Mouse (Mus musculus): ENCODE results near the gene Atp8b2. TPM values are rescaled to one million over a fixed set of nuclear protein-coding genes. Genes with fewer than 3 reads are reported as not detected.
A peak's percentile ranks its signal among the peaks of the same experiment; 100 is the strongest.

Gene Atp8b2
- polyA plus RNA-seq, 1 experiment from 2014 or later = 12.9 TPM

GRCm38 (mm10) chr3:89962059-89962750 is 1.1 kb downstream of the Atp8b2 start:
- 9% methylated on average over 14 of the region's 14 CpGs for WGBS
- H3K9me3 ChIP-seq (ENCODE audit: control insufficient read depth, low read length) = no peaks in the 10 kb centered on the region
- peak overlapping the region; percentile 93 for H3K9ac ChIP-seq
- DNase-seq (ENCODE audit: low spot score) = no peak
- H3K27ac ChIP-seq = peak overlapping the region; percentile 90
- no peak for ATAC-seq (ENCODE audit: low FRiP score)
- H3K36me3 ChIP-seq (replicated peaks; ENCODE audit: control insufficient read depth, insufficient read depth) = peaks cover 16% of the 10 kb centered on the region
- peak overlapping the region; percentile 92 for H3K4me3 ChIP-seq (replicated peaks; ENCODE audit: low read length)
- H3K4me2 ChIP-seq (replicated peaks) = peak overlapping the region; percentile 95
- peaks cover 42% of the 10 kb centered on the region for H3K4me1 ChIP-seq (replicated peaks; ENCODE audit: control insufficient read depth, insufficient read depth, low read length)
- H3K27me3 ChIP-seq (ENCODE audit: control insufficient read depth, insufficient read depth, low read length) = no peaks in the 10 kb centered on the region

DNA sequence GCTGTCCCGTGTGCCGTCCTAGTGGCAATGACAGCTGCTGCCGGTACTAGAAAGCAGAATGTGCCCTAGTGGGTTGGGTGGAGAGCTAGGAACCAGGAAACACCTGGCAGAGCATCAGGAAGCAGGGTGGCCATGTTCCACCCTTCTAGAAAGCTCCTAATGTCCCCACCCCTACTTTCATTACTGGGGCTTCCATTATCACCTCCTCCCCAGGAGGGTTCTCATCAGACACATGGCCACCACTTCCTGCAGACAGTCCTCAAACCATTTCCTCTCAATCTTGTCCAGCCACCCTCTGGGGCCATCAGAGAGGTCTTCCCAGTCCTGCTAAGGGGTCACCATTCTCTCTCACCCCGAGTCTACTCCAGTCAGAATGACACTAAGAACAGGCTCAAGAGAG is 1.9 kb downstream of the Atp8b2 start:
- 46% methylated on average over 4 of the region's 4 CpGs for WGBS
- Histone ChIP-seq H3K9me3 (ENCODE audit: control insufficient read depth, low read length) (no peaks in the 10 kb centered on the region), H3K36me3 (replicated peaks; ENCODE audit: control insufficient read depth, insufficient read depth) (peaks cover 24% of the 10 kb centered on the region), H3K27ac (no peak overlapping the region), H3K4me3 (replicated peaks; ENCODE audit: low read length) (peak overlapping the region; percentile 92), H3K27me3 (ENCODE audit: control insufficient read depth, insufficient read depth, low read length) (no peaks in the 10 kb centered on the region), H3K9ac (peak overlapping the region; percentile 93), H3K4me1 (replicated peaks; ENCODE audit: control insufficient read depth, insufficient read depth, low read length) (peaks cover 42% of the 10 kb centered on the region), H3K4me2 (replicated peaks) (peak overlapping the region; percentile 95)
- DNase-seq (ENCODE audit: low spot score) (no peak), ATAC-seq (ENCODE audit: low FRiP score) (no peak)

GRCm38 (mm10) chr3:89960469-89960868 is 2.8 kb downstream of the Atp8b2 start:
- Histone ChIP-seq H3K9me3 (ENCODE audit: control insufficient read depth, low read length) (no peaks in the 10 kb centered on the region), H3K36me3 (replicated peaks; ENCODE audit: control insufficient read depth, insufficient read depth) (peaks cover 34% of the 10 kb centered on the region), H3K4me2 (replicated peaks) (peak overlapping the region; percentile 95), H3K27ac (peak overlapping the region; percentile 70), H3K4me3 (replicated peaks; ENCODE audit: low read length) (peak overlapping the region; percentile 92), H3K9ac (peak overlapping the region; percentile 93), H3K27me3 (ENCODE audit: control insufficient read depth, insufficient read depth, low read length) (no peaks in the 10 kb centered on the region), H3K4me1 (replicated peaks; ENCODE audit: control insufficient read depth, insufficient read depth, low read length) (peaks cover 42% of the 10 kb centered on the region)
- under 1% methylated on average over 30 of the region's 30 CpGs for WGBS
- peak; percentile 89 for ATAC-seq (ENCODE audit: low FRiP score)
- peak; percentile 89 for DNase-seq (ENCODE audit: low spot score)

DNA sequence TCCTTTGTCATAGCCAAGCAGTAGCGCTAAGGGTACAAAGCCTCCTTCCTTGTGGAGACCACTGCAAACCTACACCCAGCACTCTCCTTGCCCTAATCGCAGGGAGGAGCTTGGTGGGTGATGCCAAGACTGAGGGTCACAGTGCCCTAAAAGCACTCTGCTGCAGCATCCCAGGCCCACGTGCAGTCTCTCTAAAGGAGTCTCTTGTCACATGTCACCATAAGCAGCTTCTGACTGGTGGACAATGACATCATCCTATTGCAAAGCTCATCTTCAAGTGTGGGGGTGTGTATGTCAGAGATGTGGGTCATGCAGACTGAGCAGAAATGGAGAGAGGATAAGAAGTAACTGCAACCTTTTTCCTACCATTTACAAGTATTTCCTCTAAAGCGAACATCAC is 3.9 kb downstream of the Atp8b2 start:
- 69% methylated on average over 4 of the region's 4 CpGs for WGBS

DNA sequence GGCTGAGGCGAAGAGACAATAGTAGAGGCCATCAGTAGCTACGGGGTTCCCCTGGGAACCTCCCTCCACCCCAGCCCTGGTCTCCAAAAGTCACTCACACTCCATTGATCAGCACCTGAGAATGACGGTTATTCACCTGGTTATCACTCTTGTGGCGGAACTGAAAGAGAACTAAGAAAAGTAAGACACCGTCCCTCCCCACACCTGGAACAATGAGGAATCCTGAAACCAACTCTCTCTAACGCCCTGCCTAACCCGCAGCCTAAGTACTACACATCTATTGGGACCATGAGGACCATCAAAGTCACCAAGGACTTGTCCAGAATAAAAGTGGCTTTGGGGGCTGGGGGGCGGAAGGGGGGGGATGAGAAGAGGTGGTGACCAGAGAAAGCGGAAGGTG is 5.4 kb downstream of the Atp8b2 start:
- 98% methylated on average over 9 of the region's 9 CpGs for WGBS
- no peak for ATAC-seq (ENCODE audit: low FRiP score)
- H3K4me3 ChIP-seq (replicated peaks; ENCODE audit: low read length) = no peak overlapping the region

More for the DNA sequence above, 3.9 kb downstream of the Atp8b2 start:
- Histone ChIP-seq H3K4me2 (replicated peaks) (peak overlapping the region; percentile 95), H3K4me3 (replicated peaks; ENCODE audit: low read length) (peak overlapping the region; percentile 92), H3K9me3 (ENCODE audit: control insufficient read depth, low read length) (no peaks in the 10 kb centered on the region), H3K27ac (no peak overlapping the region), H3K4me1 (replicated peaks; ENCODE audit: control insufficient read depth, insufficient read depth, low read length) (peaks cover 34% of the 10 kb centered on the region), H3K9ac (peak overlapping the region; percentile 93), H3K27me3 (ENCODE audit: control insufficient read depth, insufficient read depth, low read length) (no peaks in the 10 kb centered on the region), H3K36me3 (replicated peaks; ENCODE audit: control insufficient read depth, insufficient read depth) (peaks cover 43% of the 10 kb centered on the region)
- peak; percentile 36 for DNase-seq (ENCODE audit: low spot score)
- ATAC-seq (ENCODE audit: low FRiP score) = no peak

DNA sequence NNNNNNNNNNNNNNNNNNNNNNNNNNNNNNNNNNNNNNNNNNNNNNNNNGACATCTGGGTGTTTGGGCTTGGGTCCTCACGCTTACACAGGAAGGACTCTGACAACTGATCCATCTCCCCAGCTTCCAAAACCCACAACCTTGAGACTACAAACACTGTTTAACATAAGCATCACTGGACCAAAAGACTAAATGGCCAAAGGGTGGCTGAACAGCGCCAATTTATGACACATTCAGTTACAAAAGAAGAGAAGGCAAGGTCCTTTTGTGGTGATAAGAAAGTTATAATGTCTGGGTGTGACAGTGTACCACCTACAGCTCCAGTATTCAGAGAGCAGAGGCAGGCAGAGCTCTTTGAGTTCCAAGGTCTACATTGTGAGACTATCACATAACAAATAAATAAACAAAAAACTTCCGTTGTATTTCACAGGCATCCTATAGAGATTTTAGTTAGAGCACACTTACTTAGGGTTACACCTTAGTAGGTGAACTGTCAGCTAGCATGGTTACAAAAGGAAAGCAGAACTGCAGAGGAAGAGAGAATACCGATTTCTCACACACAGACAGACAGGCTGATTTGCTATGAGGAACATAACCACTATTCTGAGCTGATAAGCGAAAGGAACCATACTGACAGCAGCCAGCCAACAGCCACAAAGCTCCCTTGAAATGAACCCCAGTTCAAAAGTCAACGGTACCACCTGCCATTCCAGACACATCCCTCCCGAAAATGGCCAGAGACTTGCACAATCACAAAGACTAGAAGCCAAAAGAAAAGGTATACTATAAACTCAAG is 6.9 kb downstream of the Atp8b2 start:
- peaks cover 73% of the 10 kb centered on the region for H3K36me3 ChIP-seq (replicated peaks; ENCODE audit: control insufficient read depth, insufficient read depth)
- no peaks in the 10 kb centered on the region for H3K9me3 ChIP-seq (ENCODE audit: control insufficient read depth, low read length)
- no peak overlapping the region for H3K4me3 ChIP-seq (replicated peaks; ENCODE audit: low read length)
- H3K4me2 ChIP-seq (replicated peaks) = no peak overlapping the region
- DNase-seq (ENCODE audit: low spot score) (no peak), ATAC-seq (ENCODE audit: low FRiP score) (no peak)
- no peak overlapping the region for H3K9ac ChIP-seq
- H3K4me1 ChIP-seq (replicated peaks; ENCODE audit: control insufficient read depth, insufficient read depth, low read length) = peaks cover 22% of the 10 kb centered on the region
- H3K27ac ChIP-seq = no peak overlapping the region
- H3K27me3 ChIP-seq (ENCODE audit: control insufficient read depth, insufficient read depth, low read length) = no peaks in the 10 kb centered on the region
- WGBS = 94% methylated on average over 7 of the region's 7 CpGs

More for the DNA sequence above, 5.4 kb downstream of the Atp8b2 start:
- DNase-seq (ENCODE audit: low spot score) = no peak
- peaks cover 58% of the 10 kb centered on the region for H3K36me3 ChIP-seq (replicated peaks; ENCODE audit: control insufficient read depth, insufficient read depth)
- H3K27me3 ChIP-seq (ENCODE audit: control insufficient read depth, insufficient read depth, low read length) = no peaks in the 10 kb centered on the region
- H3K27ac ChIP-seq = no peak overlapping the region
- no peak overlapping the region for H3K4me2 ChIP-seq (replicated peaks)
- H3K9ac ChIP-seq = no peak overlapping the region
- H3K9me3 ChIP-seq (ENCODE audit: control insufficient read depth, low read length) = no peaks in the 10 kb centered on the region
- H3K4me1 ChIP-seq (replicated peaks; ENCODE audit: control insufficient read depth, insufficient read depth, low read length) = peaks cover 31% of the 10 kb centered on the region

DNA sequence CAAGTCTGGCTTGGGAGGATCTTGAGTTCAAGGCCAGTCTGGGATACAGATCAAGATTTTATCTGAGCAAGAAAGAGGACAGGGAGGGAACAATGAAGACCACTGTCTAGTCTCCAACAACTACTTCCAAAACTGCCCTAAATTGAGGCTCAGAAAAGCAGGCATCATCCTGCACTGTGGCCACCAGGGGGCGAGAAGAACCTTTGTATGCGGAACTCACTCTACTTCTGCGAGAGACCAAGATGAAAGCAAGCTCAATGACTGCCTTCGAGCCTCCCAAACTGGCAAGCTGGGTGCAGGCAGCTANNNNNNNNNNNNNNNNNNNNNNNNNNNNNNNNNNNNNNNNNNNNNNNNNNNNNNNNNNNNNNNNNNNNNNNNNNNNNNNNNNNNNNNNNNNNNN is 9.9 kb downstream of the Atp8b2 start:
- H3K9ac ChIP-seq = no peak overlapping the region
- H3K27ac ChIP-seq = no peak overlapping the region
- no peak overlapping the region for H3K4me2 ChIP-seq (replicated peaks)
- H3K4me3 ChIP-seq (replicated peaks; ENCODE audit: low read length) = no peak overlapping the region
- H3K36me3 ChIP-seq (replicated peaks; ENCODE audit: control insufficient read depth, insufficient read depth) = peaks cover 98% of the 10 kb centered on the region
- ATAC-seq (ENCODE audit: low FRiP score) (no peak), DNase-seq (ENCODE audit: low spot score) (peak; percentile 83)
- H3K4me1 ChIP-seq (replicated peaks; ENCODE audit: control insufficient read depth, insufficient read depth, low read length) = no peaks in the 10 kb centered on the region
- 5% methylated on average over 4 of the region's 4 CpGs for WGBS
- H3K9me3 ChIP-seq (ENCODE audit: control insufficient read depth, low read length) = no peaks in the 10 kb centered on the region
- H3K27me3 ChIP-seq (ENCODE audit: control insufficient read depth, insufficient read depth, low read length) = no peaks in the 10 kb centered on the region

DNA sequence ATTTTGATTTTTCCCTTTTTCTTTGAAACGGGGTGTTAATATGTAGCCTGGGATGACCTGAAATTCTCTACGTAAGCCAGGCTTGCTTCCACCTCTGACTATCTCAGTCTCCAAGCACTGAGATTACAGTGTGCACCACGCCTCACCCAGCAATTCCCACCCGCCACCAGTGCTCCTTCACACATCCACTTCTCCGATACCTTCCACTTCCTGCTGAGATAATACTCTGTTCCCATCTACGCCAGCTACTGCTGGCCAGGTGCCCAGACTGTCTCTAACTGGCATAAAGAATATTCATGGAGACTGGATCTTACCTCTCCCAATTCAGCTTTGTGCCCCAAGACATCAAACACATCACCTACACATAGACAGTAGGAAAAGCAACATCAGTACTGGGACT is 14.7 kb downstream of the Atp8b2 start:
- Histone ChIP-seq H3K9me3 (ENCODE audit: control insufficient read depth, low read length) (no peaks in the 10 kb centered on the region), H3K9ac (no peak overlapping the region), H3K27me3 (ENCODE audit: control insufficient read depth, insufficient read depth, low read length) (no peaks in the 10 kb centered on the region), H3K36me3 (replicated peaks; ENCODE audit: control insufficient read depth, insufficient read depth) (peaks cover 99% of the 10 kb centered on the region), H3K27ac (no peak overlapping the region), H3K4me1 (replicated peaks; ENCODE audit: control insufficient read depth, insufficient read depth, low read length) (no peaks in the 10 kb centered on the region), H3K4me2 (replicated peaks) (no peak overlapping the region), H3K4me3 (replicated peaks; ENCODE audit: low read length) (no peak overlapping the region)
- no peak for DNase-seq (ENCODE audit: low spot score)
- ATAC-seq (ENCODE audit: low FRiP score) = no peak
- WGBS = 85% methylated on average over 6 of the region's 6 CpGs

DNA sequence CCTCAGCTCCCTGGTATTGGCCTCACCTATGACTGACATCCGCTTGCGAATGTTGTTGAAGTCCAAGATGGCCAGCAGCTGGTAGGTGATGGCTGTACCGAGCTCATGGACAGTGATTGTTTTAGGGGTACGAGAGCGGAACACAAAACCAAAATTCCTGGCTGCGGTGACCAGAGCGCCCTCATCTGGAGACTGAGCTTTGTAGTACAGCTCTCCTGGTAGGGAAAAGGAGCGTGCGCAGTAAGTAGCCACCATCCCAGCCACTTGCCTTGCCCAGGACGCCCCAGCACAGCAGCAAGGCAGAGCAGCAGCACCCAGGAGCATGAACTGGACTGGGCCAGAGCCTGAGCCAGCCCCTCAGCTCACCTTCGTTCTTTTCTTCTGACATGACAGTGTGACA is 15.3 kb downstream of the Atp8b2 start:
- Histone ChIP-seq H3K9ac (no peak overlapping the region), H3K4me3 (replicated peaks; ENCODE audit: low read length) (no peak overlapping the region), H3K9me3 (ENCODE audit: control insufficient read depth, low read length) (no peaks in the 10 kb centered on the region), H3K4me1 (replicated peaks; ENCODE audit: control insufficient read depth, insufficient read depth, low read length) (no peaks in the 10 kb centered on the region), H3K4me2 (replicated peaks) (no peak overlapping the region), H3K36me3 (replicated peaks; ENCODE audit: control insufficient read depth, insufficient read depth) (peaks cover 100% of the 10 kb centered on the region), H3K27me3 (ENCODE audit: control insufficient read depth, insufficient read depth, low read length) (no peaks in the 10 kb centered on the region), H3K27ac (no peak overlapping the region)
- 89% methylated on average over 11 of the region's 11 CpGs for WGBS
- DNase-seq (ENCODE audit: low spot score) (no peak), ATAC-seq (ENCODE audit: low FRiP score) (no peak)
